In the genomic region with DNA sequence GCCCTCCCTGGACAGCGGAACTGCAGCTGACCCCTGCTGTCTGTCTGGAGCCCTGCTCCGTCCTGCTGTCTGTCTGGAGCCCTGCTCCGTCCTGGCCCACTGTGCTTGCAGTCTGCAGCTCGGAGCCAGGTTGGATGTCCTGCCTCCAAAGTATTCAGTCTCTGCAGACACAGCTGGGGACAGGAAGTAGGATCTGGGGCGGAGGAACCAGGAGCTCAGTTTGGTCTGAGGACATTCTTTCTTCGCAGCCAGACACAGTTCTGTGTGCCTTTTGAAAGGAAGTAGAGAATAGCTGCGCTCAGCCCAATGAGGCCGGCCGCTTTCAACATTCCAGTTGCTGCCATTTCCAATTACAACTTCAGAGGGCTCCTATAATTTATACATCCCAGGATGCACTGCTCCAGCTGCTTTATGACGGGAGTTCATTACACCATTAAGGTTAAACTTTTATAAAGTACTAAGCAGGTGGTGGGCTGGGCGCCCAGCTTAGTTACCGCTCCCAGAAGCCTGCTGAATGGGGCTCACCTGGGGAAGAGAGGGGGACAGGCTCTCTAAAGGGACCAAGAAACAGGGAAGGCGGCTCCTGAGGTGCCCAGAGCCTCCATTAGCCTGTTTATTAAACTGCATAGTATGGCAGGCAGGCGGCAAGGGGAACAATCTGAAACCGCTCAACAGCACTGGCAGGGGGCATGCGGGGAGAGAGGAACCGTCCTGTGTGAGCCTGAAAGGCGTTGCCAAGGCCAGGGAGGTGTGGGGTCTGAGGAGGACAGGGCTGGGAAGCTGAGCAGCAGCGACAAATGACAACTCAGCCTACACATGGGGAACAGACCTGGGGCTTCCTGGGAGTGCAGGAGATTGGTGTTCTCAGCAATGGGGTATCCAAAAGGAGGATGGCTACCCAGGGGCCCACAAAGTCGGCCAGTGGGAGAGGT, we compare ENCODE assay signal across 8 mouse cellular contexts. TPM values are rescaled to one million over a fixed set of nuclear protein-coding genes. Genes with fewer than 3 reads are reported as not detected.
DNase-seq lines count a peak whose midpoint lies in the region; ATAC-seq and TF ChIP-seq lines count a peak whose summit lies in the region.

No protein-coding gene starts in this region.

- no peaks in the 10 kb centered on the region for H3K9me3 ChIP-seq in E14TG2a.4 (ENCODE audit: low read length)
- no peaks in the 10 kb centered on the region for H3K9me3 ChIP-seq in intestine, embryonic 16.5 days (ENCODE audit: control insufficient read depth, low read length)
- no peaks in the 10 kb centered on the region for H3K9me3 ChIP-seq in liver, embryonic 14.5 days (ENCODE audit: control insufficient read depth, low read length)
- H3K9me3 ChIP-seq in stomach, embryonic 15.5 days: no peaks in the 10 kb centered on the region

- H3K27ac ChIP-seq in bone marrow, adult 2 months (ENCODE audit: control insufficient read depth, insufficient read depth, low read depth, low read length, poor library complexity): 0 out of 2 replicates have a peak overlapping the region, but pooled peaks have one; percentile 13
- peak overlapping the region; percentile 90 for H3K27ac ChIP-seq in intestine, embryonic 16.5 days (ENCODE audit: low read length)
- H3K27ac ChIP-seq in liver, embryonic 14.5 days: no peak overlapping the region
- H3K27ac ChIP-seq in stomach, embryonic 15.5 days: peak overlapping the region; percentile 90

- H3K4me2 ChIP-seq in intestine, embryonic 16.5 days (ENCODE audit: low read depth, low read length): peak overlapping the region; percentile 31; the same call in 1 of the 2 replicates
- no peak overlapping the region for H3K4me2 ChIP-seq in liver, embryonic 14.5 days (ENCODE audit: low read depth)
- H3K4me2 ChIP-seq in stomach, embryonic 15.5 days: peak overlapping the region; percentile 3; the same call in 1 of the 2 replicates

- H3K9ac ChIP-seq in intestine, embryonic 16.5 days (ENCODE audit: low read depth, low read length): peak overlapping the region; percentile 54
- no peak overlapping the region for H3K9ac ChIP-seq in liver, embryonic 14.5 days (replicated peaks)
- no peak overlapping the region for H3K9ac ChIP-seq in stomach, embryonic 15.5 days

- TF ChIP-seq EP300 in liver, embryonic 14.5 days (IDR thresholded peaks at IDR 0.05; ENCODE audit: low read depth): no peak

- H3K4me1 ChIP-seq in E14TG2a.4 (replicated peaks; ENCODE audit: low read depth, low read length): peaks cover 68% of the 10 kb centered on the region
- H3K4me1 ChIP-seq in bone marrow, adult 2 months (ENCODE audit: control insufficient read depth, insufficient read depth, low read length): no peaks in the 10 kb centered on the region
- peaks cover 75% of the 10 kb centered on the region for H3K4me1 ChIP-seq in intestine, embryonic 16.5 days (ENCODE audit: control insufficient read depth, insufficient read depth, low read length)
- H3K4me1 ChIP-seq in liver, embryonic 14.5 days (replicated peaks; ENCODE audit: control insufficient read depth in 2 of 2, insufficient read depth in 2 of 2, low read length in 1 of 2): peaks cover 0 to 17% of the 10 kb centered on the region in 2 experiments; a peak in 2 of 4 replicates
- H3K4me1 ChIP-seq in stomach, embryonic 15.5 days: peaks cover 69% of the 10 kb centered on the region

- H3K36me3 ChIP-seq in E14TG2a.4 (ENCODE audit: insufficient read depth, low read length): no peaks in the 10 kb centered on the region
- H3K36me3 ChIP-seq in intestine, embryonic 16.5 days (ENCODE audit: control insufficient read depth, insufficient read depth, low read length): no peaks in the 10 kb centered on the region
- no peaks in the 10 kb centered on the region for H3K36me3 ChIP-seq in liver, embryonic 14.5 days (replicated peaks; ENCODE audit: control insufficient read depth, insufficient read depth, low read depth)
- H3K36me3 ChIP-seq in stomach, embryonic 15.5 days: no peaks in the 10 kb centered on the region

- peak; percentile 71 to 80 for DNase-seq in heart, adult 18-20 months
- DNase-seq in liver, embryonic 14.5 days (ENCODE audit: low read depth in 3 of 3, low spot score in 3 of 3): no peak
- DNase-seq in cerebellum, postnatal 4 days (ENCODE audit: low spot score in 2 of 2): no peak

- ATAC-seq in intestine, embryonic 16.5 days: 0 out of 2 replicates have a peak, but pooled peaks have one; percentile 8
- ATAC-seq in liver, embryonic 14.5 days (ENCODE audit: insufficient read depth): no peak
- no peak for ATAC-seq in stomach, embryonic 15.5 days (ENCODE audit: insufficient read depth, low FRiP score, low read depth)
- no peak for ATAC-seq in erythroid progenitor cell, adult 5-6 weeks (replicated peaks; ENCODE audit: low FRiP score, poor library complexity, severe bottlenecking)

- peak overlapping the region; percentile 53 for H3K4me3 ChIP-seq in E14TG2a.4 (replicated peaks; ENCODE audit: low read length)
- no peak overlapping the region for H3K4me3 ChIP-seq in bone marrow, adult 2 months (replicated peaks; ENCODE audit: control insufficient read depth, low read depth, low read length)
- H3K4me3 ChIP-seq in intestine, embryonic 16.5 days (ENCODE audit: low read length): no peak overlapping the region
- no peak overlapping the region for H3K4me3 ChIP-seq in liver, embryonic 14.5 days (ENCODE audit: insufficient read depth in 1 of 2, low read depth in 2 of 2, low read length in 2 of 2)
- no peak overlapping the region for H3K4me3 ChIP-seq in stomach, embryonic 15.5 days (replicated peaks)

- TF ChIP-seq POLR2A in bone marrow, adult 2 months (IDR thresholded peaks at IDR 0.05; ENCODE audit: borderline replicate concordance, control insufficient read depth, low read depth, low read length): no peak

- WGBS in bone marrow, adult 2 months: 63% methylated on average over 20 of the region's 20 CpGs
- WGBS in intestine, embryonic 16.5 days: 36% methylated on average over 20 of the region's 20 CpGs
- WGBS in liver, embryonic 14.5 days (ENCODE audit: insufficient replicate concordance): 35% methylated on average over 20 of the region's 20 CpGs
- WGBS in stomach, embryonic 15.5 days: 47% methylated on average over 20 of the region's 20 CpGs

- no peak for TF ChIP-seq CTCF in E14TG2a.4 (conservative IDR thresholded peaks at IDR 0.05; ENCODE audit: low read length)
- TF ChIP-seq CTCF in bone marrow, adult 2 months (IDR thresholded peaks at IDR 0.05; ENCODE audit: control insufficient read depth, insufficient read depth, low read length): no peak
- 0 out of 2 replicates have a peak, but pooled peaks have one; percentile 16 for TF ChIP-seq CTCF in liver, embryonic 14.5 days (IDR thresholded peaks at IDR 0.05; ENCODE audit: low read depth)

- H3K27me3 ChIP-seq in E14TG2a.4 (ENCODE audit: insufficient read depth, low read length): peaks cover 60% of the 10 kb centered on the region
- H3K27me3 ChIP-seq in intestine, embryonic 16.5 days (replicated peaks; ENCODE audit: control insufficient read depth, insufficient read depth, low read length): no peaks in the 10 kb centered on the region
- no peaks in the 10 kb centered on the region; the same call in 1 of the 2 replicates for H3K27me3 ChIP-seq in liver, embryonic 14.5 days (ENCODE audit: control insufficient read depth, insufficient read depth, low read length)
- H3K27me3 ChIP-seq in stomach, embryonic 15.5 days (replicated peaks): no peaks in the 10 kb centered on the region

RNA-seq across cellular contexts. Expression of a gene that starts 9.8 kb away (rescaled TPM):
- 0.18 TPM in 1 of 2 replicates, not detected in the other for polyA plus RNA-seq in bone marrow, adult 2 months (2011; ENCODE audit: insufficient read depth, insufficient read length, low replicate concordance, missing spikeins)
- 1 to 10 TPM; 3.3 TPM for total RNA-seq in heart, adult 18-20 months (2021)
- polyA plus RNA-seq in intestine, embryonic 16.5 days (2015; fragmentation: Nextera tagmentation; extraction: Ambion mirVana): 2.6 and 3.2 TPM in 2 replicates
- polyA plus RNA-seq in liver, embryonic 14.5 days (2012; rRNA removed): 0.30 and 0.32 TPM in 2 replicates
- polyA plus RNA-seq in liver, embryonic 14.5 days (2014; fragmentation: Nextera tagmentation; extraction: Ambion mirVana): 0.09 and 0.19 TPM in 2 replicates
- 3.3 and 3.7 TPM in 2 replicates for polyA plus RNA-seq in stomach, embryonic 15.5 days (2015; fragmentation: Nextera tagmentation; extraction: Ambion mirVana)
- total RNA-seq in erythroid progenitor cell, adult 5-6 weeks (2015; ENCODE audit: low replicate concordance): not detected in 2 replicates
- total RNA-seq in erythroid progenitor cell, adult 5-6 weeks (2017; ENCODE audit: low replicate concordance): not detected in 2 replicates

RNA-seq across cellular contexts. Expression of a gene that starts 54.3 kb away (rescaled TPM):
- 0.35 TPM in 1 of 2 replicates, not detected in the other for polyA plus RNA-seq in bone marrow, adult 2 months (2011; ENCODE audit: insufficient read depth, insufficient read length, low replicate concordance, missing spikeins)
- total RNA-seq in heart, adult 18-20 months (2021): 1 to 10 TPM; 4.2 to 6.2 TPM
- 9.9 and 10.1 TPM in 2 replicates for polyA plus RNA-seq in intestine, embryonic 16.5 days (2015; fragmentation: Nextera tagmentation; extraction: Ambion mirVana)
- 6.4 and 9.1 TPM in 2 replicates for polyA plus RNA-seq in liver, embryonic 14.5 days (2012; rRNA removed)
- polyA plus RNA-seq in liver, embryonic 14.5 days (2014; fragmentation: Nextera tagmentation; extraction: Ambion mirVana): 3.5 and 3.7 TPM in 2 replicates
- 17.5 and 17.8 TPM in 2 replicates for polyA plus RNA-seq in stomach, embryonic 15.5 days (2015; fragmentation: Nextera tagmentation; extraction: Ambion mirVana)
- not detected in 2 replicates for total RNA-seq in erythroid progenitor cell, adult 5-6 weeks (2015; ENCODE audit: low replicate concordance)
- total RNA-seq in erythroid progenitor cell, adult 5-6 weeks (2017; ENCODE audit: low replicate concordance): not detected in 2 replicates

Comparison
In these comparisons a context has a peak if more than half of its experiments do, and no peak if none do; other contexts are left out.
1. DNase-seq: peak in heart, adult 18-20 months (2 of 2); none in liver, embryonic 14.5 days (0 of 3) and cerebellum, postnatal 4 days (0 of 2).